Mouse (Mus musculus): ENCODE measurements around the gene Kcnd1. TPM values are rescaled to one million over a fixed set of nuclear protein-coding genes. Genes with fewer than 3 reads are reported as not detected.

Kcnd1 gene
- 1.1 TPM for polyA plus RNA-seq (2017; shearing (Covaris generic))

DNA sequence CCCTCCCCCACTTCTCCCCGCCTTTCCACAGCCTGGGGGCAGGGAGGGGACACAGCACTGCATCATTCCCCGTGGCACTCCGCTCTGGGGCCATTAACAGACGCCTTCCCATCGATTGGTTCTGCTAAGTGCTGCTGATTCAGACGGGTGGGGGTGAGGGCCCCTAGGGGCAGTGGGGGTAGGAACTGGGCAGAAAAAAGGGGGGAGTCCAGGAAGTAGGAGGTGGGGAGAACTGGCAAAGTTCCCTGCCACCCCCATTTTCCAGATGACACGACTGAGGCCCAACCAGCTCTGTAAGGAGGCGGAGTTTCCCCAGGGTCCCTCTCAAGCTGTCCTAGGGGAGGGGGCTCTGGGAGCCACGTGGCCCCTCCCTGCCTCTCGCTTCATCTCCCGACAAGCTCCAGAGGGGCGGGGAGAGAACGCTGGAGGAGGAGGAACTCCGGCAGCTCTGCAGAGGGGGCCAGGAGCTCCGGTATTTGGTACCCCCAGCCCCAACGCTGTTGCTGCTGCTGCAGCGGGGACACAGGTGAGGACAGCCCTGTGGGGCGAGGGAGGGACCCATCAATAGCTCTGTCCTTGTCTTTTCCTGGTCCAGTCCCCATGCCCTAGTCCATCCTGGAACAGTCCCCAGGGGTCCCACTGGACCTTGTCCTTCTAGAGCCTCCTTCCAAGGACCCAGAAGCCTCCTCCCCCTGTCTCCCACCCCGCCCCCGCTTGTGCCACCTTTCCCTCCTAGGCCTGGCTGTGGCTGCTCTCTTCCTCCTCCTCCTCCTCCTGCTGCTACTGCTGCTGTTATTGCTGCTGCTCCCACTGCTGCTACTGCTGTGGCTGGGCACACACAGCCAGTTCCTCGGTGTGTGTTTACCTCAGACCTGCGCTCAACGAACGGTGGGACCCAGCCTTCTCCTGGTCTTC is at the start of gene Kcnd1:
Gene Kcnd1 (plus strand): TSS at position 425 of the 915 bp plus-strand sequence.

DNA sequence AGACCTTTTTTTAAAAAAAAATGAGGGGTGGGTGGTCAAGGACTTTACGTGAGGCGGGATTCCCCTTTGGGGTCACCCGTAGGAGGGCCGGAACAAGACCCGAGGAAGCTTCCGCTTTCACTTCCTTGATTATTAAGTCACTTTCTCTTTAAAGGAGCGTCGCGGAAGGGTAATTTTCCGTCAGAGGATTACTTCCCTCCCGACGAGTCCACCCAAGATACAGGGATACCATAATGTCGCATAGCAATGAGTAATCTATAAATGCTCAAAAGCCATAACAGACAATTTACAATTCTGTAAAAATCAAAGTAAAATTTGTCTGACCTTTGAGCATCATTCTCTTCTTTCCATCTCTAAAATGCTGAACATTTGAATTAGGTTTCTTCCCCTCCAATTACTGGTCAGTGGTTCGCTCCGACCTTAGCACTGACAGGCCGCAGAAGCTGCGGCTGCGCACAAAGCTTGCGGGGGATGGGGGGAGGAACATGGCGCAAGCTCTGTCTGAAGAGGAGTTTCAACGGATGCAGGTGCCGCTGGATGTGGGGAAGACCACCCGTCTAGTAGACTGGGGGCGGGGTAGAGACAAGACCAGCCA is 32.5 kb upstream of the Kcnd1 start, which contains the start of gene Gripap1:
Gene Gripap1 (plus strand): TSS at position 224 of the 595 bp plus-strand sequence.

GRCm38 (mm10) chrX:7841163-7842162 is 19.4 kb downstream of the Kcnd1 start, which contains the start of gene Otud5:
Gene Otud5 (plus strand): TSS chrX:7841364.

DNA sequence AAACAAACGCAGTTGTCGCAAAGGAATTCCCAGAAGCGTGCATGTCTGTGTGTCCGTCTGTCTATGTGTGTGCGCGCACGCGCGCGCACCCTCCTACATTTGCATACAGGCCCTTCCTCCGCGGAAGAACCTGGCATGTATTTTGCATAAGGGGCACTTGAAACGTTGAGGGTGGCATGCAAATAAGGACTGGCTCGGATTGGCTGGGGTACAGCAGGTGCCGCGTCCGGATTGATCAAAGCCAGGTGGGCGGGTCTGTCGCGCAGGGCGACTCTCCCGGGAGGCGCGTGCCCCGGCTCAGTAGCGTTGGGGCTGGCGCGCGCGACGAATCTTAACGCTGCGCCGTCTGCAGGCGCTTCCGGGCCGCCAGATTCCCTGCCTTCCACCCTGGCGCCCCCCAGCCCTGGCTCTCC is 55.9 kb downstream of the Kcnd1 start, which contains the start of gene Pim2:
Gene Pim2 (plus strand): TSS at position 256 of the 413 bp plus-strand sequence.

GRCm38 (mm10) chrX:7883841-7884567 is 61.9 kb downstream of the Kcnd1 start, which contains the start of gene Slc35a2:
Gene Slc35a2 (plus strand): TSS chrX:7884028.

Other genes starting within 250 kb of the Kcnd1 start
- 118 TPM for gene Foxp3, start 248.6 kb upstream of the Kcnd1 start, polyA plus RNA-seq (2017; shearing (Covaris generic))
- 7.1 TPM for gene Ppp1r3f, start 248.0 kb upstream of the Kcnd1 start, polyA plus RNA-seq (2017; shearing (Covaris generic))
- 23.9 TPM for gene Ccdc22, start 216.8 kb upstream of the Kcnd1 start, polyA plus RNA-seq (2017; shearing (Covaris generic))
- gene Cacna1f, start 215.2 kb upstream of the Kcnd1 start, polyA plus RNA-seq (2017; shearing (Covaris generic)): not detected
- gene Syp, start 183.8 kb upstream of the Kcnd1 start, polyA plus RNA-seq (2017; shearing (Covaris generic)): 19.6 TPM
- gene Prickle3, start 165.0 kb upstream of the Kcnd1 start, polyA plus RNA-seq (2017; shearing (Covaris generic)): 35.1 TPM
- gene Plp2, start 150.9 kb upstream of the Kcnd1 start, polyA plus RNA-seq (2017; shearing (Covaris generic)): 130 TPM
- not detected for gene Magix, start 141.0 kb upstream of the Kcnd1 start, polyA plus RNA-seq (2017; shearing (Covaris generic))
- gene Gpkow, start 125.2 kb upstream of the Kcnd1 start, polyA plus RNA-seq (2017; shearing (Covaris generic)): 69.0 TPM
- gene Wdr45, start 108.0 kb upstream of the Kcnd1 start, polyA plus RNA-seq (2017; shearing (Covaris generic)): 85.0 TPM
- gene Gm45208, start 100.0 kb upstream of the Kcnd1 start, polyA plus RNA-seq (2017; shearing (Covaris generic)): not detected
- 35.0 TPM for gene Praf2, start 93.8 kb upstream of the Kcnd1 start, polyA plus RNA-seq (2017; shearing (Covaris generic))
- gene Ccdc120, start 71.4 kb upstream of the Kcnd1 start, polyA plus RNA-seq (2017; shearing (Covaris generic)): 0.70 TPM
- gene Tfe3, start 59.7 kb upstream of the Kcnd1 start, polyA plus RNA-seq (2017; shearing (Covaris generic)): 47.9 TPM
- 112 TPM for gene Gripap1, start 32.5 kb upstream of the Kcnd1 start, polyA plus RNA-seq (2017; shearing (Covaris generic))
- gene Otud5, start 19.1 kb downstream of the Kcnd1 start, polyA plus RNA-seq (2017; shearing (Covaris generic)): 16.6 TPM
- 75.3 TPM for gene Pim2, start 56.0 kb downstream of the Kcnd1 start, polyA plus RNA-seq (2017; shearing (Covaris generic))
- gene Slc35a2, start 61.7 kb downstream of the Kcnd1 start, polyA plus RNA-seq (2017; shearing (Covaris generic)): 41.7 TPM
- gene Pqbp1, start 77.0 kb downstream of the Kcnd1 start, polyA plus RNA-seq (2017; shearing (Covaris generic)): 155 TPM
- 154 TPM for gene Timm17b, start 77.1 kb downstream of the Kcnd1 start, polyA plus RNA-seq (2017; shearing (Covaris generic))
- not detected for gene Gm10491, start 85.5 kb downstream of the Kcnd1 start, polyA plus RNA-seq (2017; shearing (Covaris generic))
- gene Gm10490, start 87.3 kb downstream of the Kcnd1 start, polyA plus RNA-seq (2017; shearing (Covaris generic)): not detected
- not detected for gene Pcsk1n, start 97.5 kb downstream of the Kcnd1 start, polyA plus RNA-seq (2017; shearing (Covaris generic))
- gene Eras, start 106.3 kb downstream of the Kcnd1 start, polyA plus RNA-seq (2017; shearing (Covaris generic)): not detected
- 21.6 TPM for gene Hdac6, start 125.6 kb downstream of the Kcnd1 start, polyA plus RNA-seq (2017; shearing (Covaris generic))
- 41.6 TPM for gene Gata1, start 155.8 kb downstream of the Kcnd1 start, polyA plus RNA-seq (2017; shearing (Covaris generic))
- not detected for gene Glod5, start 196.2 kb downstream of the Kcnd1 start, polyA plus RNA-seq (2017; shearing (Covaris generic))

All from activated CD4-positive, CD25-positive, alpha-beta regulatory T cell, adult 9 weeks (primary cell).